Mouse (Mus musculus) lung, embryonic 16.5 days (tissue): ENCODE measurements at regions not wholly inside any gene's neighbourhood (a gene's known extent, or its start where the extent isn't known, plus 50 kb on each side); places are given as distances from the start of the nearest gene placed in this dataset.
A peak's percentile ranks its signal among the peaks of the same experiment; 100 is the strongest.

Experiments
- ATAC-seq: fragments of 200-750 bp; cut with Nextera tagmentation; 2 replicates; pipeline ENCODE4 v1.8.0; 2017; ENCODE audit warnings: low read depth, mild to moderate bottlenecking, moderate library complexity
- H3K27ac ChIP-seq: fragments of 300-500 bp; sonication (generic); 2 replicates; pipeline ENCODE4 v1.5.1; 2014; ENCODE audit warnings: mild to moderate bottlenecking, control low read depth, low read length
- H3K27me3 ChIP-seq: fragments of 300-500 bp; sonication (generic); 2 replicates; pipeline ENCODE4 v1.6.1; 2014; ENCODE audit warnings: low read depth, low read length, mixed read lengths; ENCODE audit not compliant: control insufficient read depth, insufficient read depth
- H3K36me3 ChIP-seq: fragments of 300-500 bp; sonication (generic); 2 replicates; pipeline ENCODE4 v1.6.1; 2014; ENCODE audit warnings: low read length; ENCODE audit not compliant: control insufficient read depth, insufficient read depth
- H3K4me1 ChIP-seq: fragments of 300-500 bp; sonication (generic); replicated peaks from 2 replicates; pipeline ENCODE4 v1.6.1; 2014; ENCODE audit warnings: low read length, mixed read lengths; ENCODE audit not compliant: control insufficient read depth, insufficient read depth
- H3K4me2 ChIP-seq: fragments of 300-500 bp; sonication (generic); 2 replicates; pipeline ENCODE4 v1.6.1; 2014; ENCODE audit warnings: low read depth, low read length, control low read depth
- H3K4me3 ChIP-seq: fragments of 300-500 bp; sonication (generic); 2 replicates; pipeline ENCODE4 v1.5.1; 2014; ENCODE audit warnings: mild to moderate bottlenecking, low read length, control low read depth
- H3K9ac ChIP-seq: fragments of 300-500 bp; sonication (generic); 2 replicates; pipeline ENCODE4 v1.6.1; 2014; ENCODE audit warnings: low read length, control low read depth
- H3K9me3 ChIP-seq: fragments of 300-500 bp; sonication (generic); 2 replicates; pipeline ENCODE4 v1.6.1; 2016; ENCODE audit warnings: low read length; ENCODE audit not compliant: control insufficient read depth
- WGBS: fragments of 180-500 bp; shearing (Covaris S2); extraction: QIAGEN DNeasy Blood & Tissue Kit; methylation state at CpG from one replicate; pipeline ENCODE4 v1.1.7; 2014; 5-methylcytosine and 5-hydroxymethylcytosine counted together

DNA sequence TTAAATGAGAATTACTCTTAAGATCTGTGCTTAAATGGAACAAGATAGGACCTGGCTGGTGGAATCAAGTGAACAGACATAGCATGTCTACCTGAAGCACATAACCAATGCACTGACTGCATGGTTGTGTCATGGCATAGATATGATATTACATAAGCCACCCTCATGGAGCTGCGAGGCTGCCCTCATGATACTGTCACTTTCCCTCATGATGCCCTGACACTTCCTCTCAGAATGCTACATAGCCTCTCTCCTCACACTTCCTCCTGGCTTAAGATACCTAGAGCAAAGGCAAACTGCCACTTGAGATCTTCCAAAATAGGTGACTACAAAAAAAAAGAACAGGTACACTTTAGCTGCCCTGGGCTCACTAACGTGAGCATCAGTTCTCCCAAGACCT, 278.9 kb upstream of the Kif2a start:
- H3K4me3 ChIP-seq, result no peak overlapping the region
- no peak overlapping the region for H3K9ac ChIP-seq
- no peaks in the 10 kb centered on the region for H3K4me1 ChIP-seq
- 67% methylated on average over 2 of the region's 2 CpGs for WGBS
- no peaks in the 10 kb centered on the region for H3K27me3 ChIP-seq
- ATAC-seq, result no peak
- no peaks in the 10 kb centered on the region for H3K9me3 ChIP-seq
- H3K4me2 ChIP-seq, result no peak overlapping the region
- H3K27ac ChIP-seq, result no peak overlapping the region
- H3K36me3 ChIP-seq, result no peaks in the 10 kb centered on the region

- no peaks in the 10 kb centered on the region for H3K36me3 ChIP-seq
- no peaks in the 10 kb centered on the region for H3K4me1 ChIP-seq
- H3K4me2 ChIP-seq, result no peak overlapping the region
- 59% methylated on average over 6 of the region's 6 CpGs for WGBS
- H3K9ac ChIP-seq, result no peak overlapping the region
- no peaks in the 10 kb centered on the region for H3K27me3 ChIP-seq
- no peak overlapping the region for H3K4me3 ChIP-seq
- no peak overlapping the region for H3K27ac ChIP-seq
- no peak for ATAC-seq
- no peaks in the 10 kb centered on the region for H3K9me3 ChIP-seq
Observed at GRCm38 (mm10) chr13:107264581-107264980, 242.7 kb upstream of the Kif2a start.

GRCm38 (mm10) chr13:107261479-107262050, 239.6 kb upstream of the Kif2a start:
- Histone ChIP-seq H3K27ac (no peak overlapping the region), H3K4me3 (no peak overlapping the region), H3K9ac (no peak overlapping the region), H3K36me3 (no peaks in the 10 kb centered on the region), H3K4me1 (no peaks in the 10 kb centered on the region), H3K4me2 (no peak overlapping the region), H3K9me3 (no peaks in the 10 kb centered on the region), H3K27me3 (no peaks in the 10 kb centered on the region)
- no peak for ATAC-seq
- 68% methylated on average over 6 of the region's 6 CpGs for WGBS

DNA sequence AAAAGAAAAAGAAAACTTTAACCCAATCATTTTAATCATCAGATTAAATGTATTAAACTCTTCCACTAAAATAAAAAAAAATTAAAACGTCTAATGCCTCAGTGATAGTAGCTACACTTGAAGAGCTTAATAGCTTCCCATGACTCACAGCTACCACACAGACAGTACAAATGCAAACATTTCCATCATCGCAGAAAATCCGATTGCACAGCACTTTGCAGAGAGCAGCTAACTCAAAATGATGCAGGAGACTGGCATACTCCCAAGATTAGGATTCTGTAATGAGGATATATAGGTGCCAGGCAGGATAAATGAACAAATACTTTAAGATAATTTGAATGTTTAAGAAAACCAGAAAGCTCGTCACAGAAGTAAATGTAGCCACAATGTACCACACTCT, 238.3 kb upstream of the Kif2a start:
- no peaks in the 10 kb centered on the region for H3K36me3 ChIP-seq
- no peaks in the 10 kb centered on the region for H3K9me3 ChIP-seq
- WGBS, result 60% methylated on average over 4 of the region's 4 CpGs
- no peaks in the 10 kb centered on the region for H3K27me3 ChIP-seq
- no peak for ATAC-seq
- H3K27ac ChIP-seq, result no peak overlapping the region
- H3K4me1 ChIP-seq, result no peaks in the 10 kb centered on the region
- H3K9ac ChIP-seq, result no peak overlapping the region
- no peak overlapping the region for H3K4me2 ChIP-seq
- no peak overlapping the region for H3K4me3 ChIP-seq

DNA sequence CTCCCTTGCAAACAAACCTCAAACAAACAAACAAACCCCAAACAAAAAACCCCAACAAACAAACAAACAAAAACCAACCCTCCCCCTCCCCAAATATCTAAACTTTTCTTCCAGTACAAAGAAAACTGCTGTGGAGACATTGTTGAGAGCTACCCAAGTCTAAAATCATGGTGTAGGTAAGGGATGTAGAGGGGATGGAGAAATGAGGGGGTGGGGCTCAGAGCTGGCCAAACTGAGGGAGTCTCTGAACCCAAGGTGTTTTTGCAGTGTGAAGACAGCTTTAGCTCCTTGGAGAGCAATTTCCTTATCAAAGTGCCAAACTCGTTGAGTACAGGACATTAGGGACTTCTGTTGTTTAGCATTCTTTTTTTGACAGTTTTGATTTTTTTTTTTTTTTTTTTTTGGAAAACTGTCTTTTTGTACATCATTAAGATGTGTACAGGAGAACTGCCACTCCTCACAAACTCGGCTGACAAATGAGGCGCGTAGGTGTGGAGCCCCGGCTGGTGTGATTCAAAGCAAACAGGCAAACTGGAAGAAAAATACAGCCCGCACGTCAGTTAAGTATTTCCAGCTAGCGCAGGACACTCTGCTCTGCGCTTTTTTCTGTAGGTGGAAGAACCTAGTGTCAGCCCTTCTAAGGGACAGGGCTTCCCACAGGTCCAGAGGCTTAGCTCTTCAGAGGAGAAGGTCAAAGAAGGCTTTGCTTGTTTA, 226.0 kb upstream of the Kif2a start:
- no peaks in the 10 kb centered on the region for H3K36me3 ChIP-seq
- no peak for ATAC-seq
- no peak overlapping the region for H3K27ac ChIP-seq
- no peaks in the 10 kb centered on the region for H3K9me3 ChIP-seq
- no peak overlapping the region for H3K9ac ChIP-seq
- H3K4me3 ChIP-seq, result no peak overlapping the region
- H3K4me2 ChIP-seq, result no peak overlapping the region
- H3K27me3 ChIP-seq, result no peaks in the 10 kb centered on the region
- 15% methylated on average over 9 of the region's 9 CpGs for WGBS
- H3K4me1 ChIP-seq, result no peaks in the 10 kb centered on the region

DNA sequence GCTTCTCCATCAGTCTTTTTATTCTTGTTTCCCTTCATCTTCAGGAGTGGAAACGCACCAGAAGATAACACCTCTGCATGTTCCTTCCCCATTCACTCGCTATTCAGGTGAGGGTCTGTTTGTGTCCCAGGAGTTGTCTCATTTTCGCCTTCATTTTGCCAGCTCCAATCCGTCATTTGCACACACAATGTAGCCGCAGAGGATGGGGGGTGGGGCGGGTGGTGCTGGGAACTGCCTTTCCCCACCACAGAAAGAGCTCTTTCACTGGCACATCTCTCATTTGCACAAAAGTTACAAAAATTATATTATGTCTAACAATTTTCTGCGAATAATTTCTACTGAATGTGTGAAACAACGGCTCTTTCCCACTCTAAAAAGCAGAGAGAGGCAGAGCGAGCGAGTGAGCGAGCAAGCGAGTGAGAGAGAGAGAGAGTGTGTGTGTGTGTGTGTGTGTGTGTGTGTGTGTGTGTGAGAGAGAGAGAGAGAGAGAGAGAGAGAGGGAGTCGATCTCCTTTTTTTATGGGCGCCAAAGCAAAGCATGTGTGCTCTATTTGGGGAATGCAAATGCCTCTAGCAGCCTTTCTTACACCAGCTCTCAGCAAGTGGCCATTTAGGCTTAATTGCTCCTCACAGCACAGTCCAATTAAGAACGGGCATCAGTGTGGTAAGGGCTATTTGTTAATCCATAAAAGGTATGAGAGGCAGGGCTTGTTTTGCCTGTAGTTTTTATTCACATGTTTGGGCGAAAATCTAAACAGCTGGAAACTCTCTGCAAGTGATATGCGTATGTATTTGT, 225.2 kb upstream of the Kif2a start:
- WGBS, result 27% methylated on average over 17 of the region's 17 CpGs
- Histone ChIP-seq H3K36me3 (no peaks in the 10 kb centered on the region), H3K27ac (no peak overlapping the region), H3K4me2 (no peak overlapping the region), H3K4me3 (no peak overlapping the region), H3K27me3 (no peaks in the 10 kb centered on the region), H3K9ac (no peak overlapping the region), H3K9me3 (no peaks in the 10 kb centered on the region), H3K4me1 (no peaks in the 10 kb centered on the region)
- no peak for ATAC-seq

GRCm38 (mm10) chr13:107244173-107244572, 222.2 kb upstream of the Kif2a start:
- Histone ChIP-seq H3K4me2 (no peak overlapping the region), H3K4me1 (peaks cover 2% of the 10 kb centered on the region; the same call in 1 of the 2 replicates), H3K27ac (no peak overlapping the region), H3K36me3 (no peaks in the 10 kb centered on the region), H3K9me3 (no peaks in the 10 kb centered on the region), H3K9ac (no peak overlapping the region), H3K27me3 (no peaks in the 10 kb centered on the region), H3K4me3 (no peak overlapping the region)
- 43% methylated on average over 3 of the region's 3 CpGs for WGBS
- ATAC-seq, result no peak

DNA sequence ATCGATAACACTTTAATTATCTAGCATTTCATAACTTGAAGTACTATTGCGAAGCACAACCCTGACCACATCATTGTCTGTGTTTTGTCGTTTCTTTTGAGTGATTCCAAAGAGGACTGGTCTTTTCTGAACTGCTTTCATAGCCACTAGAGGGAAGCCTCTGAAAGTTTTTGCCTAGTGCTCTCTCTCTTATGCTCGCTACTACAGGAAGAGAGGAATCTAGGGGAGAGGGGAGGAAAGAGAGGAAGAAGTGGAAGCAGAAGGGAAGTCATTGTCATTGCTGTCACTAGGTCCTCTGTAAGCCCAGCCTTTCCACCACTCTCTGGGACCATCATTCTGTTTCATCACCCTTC, 217.1 kb upstream of the Kif2a start:
- Histone ChIP-seq H3K9me3 (no peaks in the 10 kb centered on the region), H3K4me3 (no peak overlapping the region), H3K9ac (no peak overlapping the region), H3K4me1 (peaks cover 11% of the 10 kb centered on the region; the same call in 1 of the 2 replicates), H3K4me2 (peak overlapping the region; percentile 16; the same call in 1 of the 2 replicates), H3K27me3 (no peaks in the 10 kb centered on the region), H3K27ac (peak overlapping the region; percentile 24; the same call in 1 of the 2 replicates), H3K36me3 (no peaks in the 10 kb centered on the region)
- peak; percentile 71 for ATAC-seq
- 22% methylated on average over 4 of the region's 4 CpGs for WGBS

GRCm38 (mm10) chr13:107238364-107239034, 216.6 kb upstream of the Kif2a start:
- no peaks in the 10 kb centered on the region for H3K9me3 ChIP-seq
- peak; percentile 89 for ATAC-seq
- 0 out of 2 replicates have a peak overlapping the region, but pooled peaks have one; percentile 16 for H3K4me2 ChIP-seq
- no peaks in the 10 kb centered on the region for H3K36me3 ChIP-seq
- no peak overlapping the region for H3K9ac ChIP-seq
- H3K27me3 ChIP-seq, result no peaks in the 10 kb centered on the region
- WGBS, result 20% methylated on average over 9 of the region's 9 CpGs
- peaks cover 11% of the 10 kb centered on the region; the same call in 1 of the 2 replicates for H3K4me1 ChIP-seq
- no peak overlapping the region; the same call in 1 of the 2 replicates for H3K27ac ChIP-seq
- no peak overlapping the region for H3K4me3 ChIP-seq
